Mouse (Mus musculus) adrenal gland, postnatal 36 days (tissue): ENCODE results near the gene Osbpl10. TPM values are rescaled to one million over a fixed set of nuclear protein-coding genes. Genes with fewer than 3 reads are reported as not detected.

Experiments used
- DNase-seq, 2 experiments: peaks; one replicate each; pipeline ENCODE4 v3.0.0; 2021; ENCODE audit warnings: mixed read lengths in 1 of 2
- total RNA-seq, 2 experiments: library from RNA; stranded (reverse); gene quantifications; 2 replicates each; pipeline ENCODE4 v1.2.3; 2021

The Osbpl10 gene
- total RNA-seq, 2 experiments from 2014 or later: 4.9 to 5.2 TPM

GRCm38 (mm10) chr9:115088295-115088993 is 110.1 kb downstream of the Osbpl10 start:
- peak; percentile 65 to 73 for DNase-seq

- DNase-seq: no peak
These were observed 111.3 kb downstream of the Osbpl10 start for GRCm38 (mm10) chr9:115089644-115090043.

GRCm38 (mm10) chr9:115096481-115096880 is 118.1 kb downstream of the Osbpl10 start:
- DNase-seq: no peak

- DNase-seq: no peak
These were observed 119.0 kb downstream of the Osbpl10 start for GRCm38 (mm10) chr9:115097340-115097739.

GRCm38 (mm10) chr9:115100181-115100915 is 122.0 kb downstream of the Osbpl10 start:
- no peak for DNase-seq

- peak; percentile 35 to 38 for DNase-seq
These were observed 129.1 kb downstream of the Osbpl10 start for GRCm38 (mm10) chr9:115107430-115107829.

- DNase-seq: no peak
These were observed 132.3 kb downstream of the Osbpl10 start for GRCm38 (mm10) chr9:115110655-115111054.

GRCm38 (mm10) chr9:115117314-115117713 is 138.9 kb downstream of the Osbpl10 start:
- DNase-seq: no peak

- DNase-seq: peak; percentile 75 to 82
These were observed 141.9 kb downstream of the Osbpl10 start for GRCm38 (mm10) chr9:115120276-115120675.

GRCm38 (mm10) chr9:115120678-115121224 is 142.4 kb downstream of the Osbpl10 start:
- DNase-seq: peak; percentile 65 to 75

- no peak for DNase-seq
These were observed 149.0 kb downstream of the Osbpl10 start for GRCm38 (mm10) chr9:115127342-115127741.

GRCm38 (mm10) chr9:115133926-115134325 is 155.6 kb downstream of the Osbpl10 start:
- DNase-seq: no peak

- no peak for DNase-seq
These were observed 156.4 kb downstream of the Osbpl10 start for GRCm38 (mm10) chr9:115134736-115135135.

GRCm38 (mm10) chr9:115135352-115135751 is 157.0 kb downstream of the Osbpl10 start:
- no peak for DNase-seq

- no peak for DNase-seq
These were observed 159.5 kb downstream of the Osbpl10 start for GRCm38 (mm10) chr9:115137858-115138257.

- DNase-seq: no peak
These were observed 161.4 kb downstream of the Osbpl10 start for GRCm38 (mm10) chr9:115139597-115140332.

GRCm38 (mm10) chr9:115147141-115147540 is 168.8 kb downstream of the Osbpl10 start:
- DNase-seq: no peak

GRCm38 (mm10) chr9:115147586-115148355 is 169.4 kb downstream of the Osbpl10 start:
- DNase-seq: no peak

- no peak for DNase-seq
These were observed 170.8 kb downstream of the Osbpl10 start for GRCm38 (mm10) chr9:115149011-115149756.

GRCm38 (mm10) chr9:115161591-115161990 is 183.2 kb downstream of the Osbpl10 start:
- DNase-seq: peak; percentile 19 to 25

GRCm38 (mm10) chr9:115163031-115163430 is 184.7 kb downstream of the Osbpl10 start:
- peak; percentile 76 to 85 for DNase-seq
